Mouse (Mus musculus): ENCODE results near the gene Wwox. TPM values are rescaled to one million over a fixed set of nuclear protein-coding genes. Genes with fewer than 3 reads are reported as not detected.

Wwox gene
- polyA plus RNA-seq, 1 experiment from 2014 or later: 16.0 TPM

DNA sequence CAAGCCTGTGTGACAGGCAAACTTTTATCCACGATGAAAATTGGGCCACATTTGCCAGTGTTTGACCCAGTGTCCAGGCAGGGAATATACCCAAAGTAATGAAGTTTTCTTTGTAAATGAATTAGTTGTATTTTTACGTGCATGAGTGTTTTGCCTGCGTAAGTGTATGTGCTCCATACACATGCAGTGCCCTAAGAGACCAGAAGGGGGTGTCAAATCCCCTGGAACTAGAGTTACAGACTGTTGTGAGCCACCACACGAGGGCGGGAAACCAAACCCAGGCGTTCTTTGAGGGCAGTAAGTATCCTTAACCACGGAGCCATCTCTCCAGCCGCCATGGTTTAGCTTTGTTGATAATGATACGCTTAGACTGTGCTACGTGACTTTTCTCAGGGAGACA, 755.9 kb downstream of the Wwox start:
- no peak overlapping the region for H3K9ac ChIP-seq
- H3K4me1 ChIP-seq: 0 out of 2 replicates have a peak, but pooled peaks cover 4% of the 10 kb centered on the region
- H3K9me3 ChIP-seq (replicated peaks): peaks cover 3% of the 10 kb centered on the region; the same call in 1 of the 2 replicates
- H3K4me3 ChIP-seq (replicated peaks): no peak overlapping the region
- 92% methylated on average over 10 of the region's 10 CpGs for WGBS
- no peak for ATAC-seq (replicated peaks; ENCODE audit: low FRiP score)
- peaks cover 23% of the 10 kb centered on the region for H3K27me3 ChIP-seq
- H3K4me2 ChIP-seq: no peak overlapping the region
- no peaks in the 10 kb centered on the region for H3K36me3 ChIP-seq
- H3K27ac ChIP-seq: no peak overlapping the region

DNA sequence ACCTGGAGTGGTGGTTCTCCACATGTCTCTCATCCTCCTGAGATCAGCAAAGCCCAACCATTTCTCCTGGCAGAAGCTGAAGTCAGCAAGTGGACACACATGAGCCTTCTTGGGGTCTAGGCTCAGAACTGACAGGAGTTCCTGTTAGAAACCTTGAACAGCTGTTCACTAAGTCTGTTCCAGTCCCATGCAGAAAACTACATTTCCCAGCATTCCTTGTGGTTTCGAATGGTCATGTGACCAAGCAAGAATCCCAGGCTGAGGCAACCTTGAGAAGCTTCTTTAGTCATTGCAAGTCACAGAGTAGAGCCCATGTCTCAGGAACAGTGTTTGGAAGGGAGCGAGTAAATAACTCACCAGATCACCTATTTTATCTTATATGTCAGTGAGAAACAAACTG, 757.4 kb downstream of the Wwox start:
- Histone ChIP-seq H3K4me3 (replicated peaks) (no peak overlapping the region), H3K4me2 (no peak overlapping the region), H3K9me3 (replicated peaks) (peaks cover 3% of the 10 kb centered on the region; the same call in 1 of the 2 replicates), H3K9ac (no peak overlapping the region), H3K36me3 (no peaks in the 10 kb centered on the region), H3K4me1 (0 out of 2 replicates have a peak, but pooled peaks cover 4% of the 10 kb centered on the region), H3K27me3 (peaks cover 24% of the 10 kb centered on the region), H3K27ac (no peak overlapping the region)
- 75% methylated on average over 2 of the region's 2 CpGs for WGBS
- no peak for ATAC-seq (replicated peaks; ENCODE audit: low FRiP score)

DNA sequence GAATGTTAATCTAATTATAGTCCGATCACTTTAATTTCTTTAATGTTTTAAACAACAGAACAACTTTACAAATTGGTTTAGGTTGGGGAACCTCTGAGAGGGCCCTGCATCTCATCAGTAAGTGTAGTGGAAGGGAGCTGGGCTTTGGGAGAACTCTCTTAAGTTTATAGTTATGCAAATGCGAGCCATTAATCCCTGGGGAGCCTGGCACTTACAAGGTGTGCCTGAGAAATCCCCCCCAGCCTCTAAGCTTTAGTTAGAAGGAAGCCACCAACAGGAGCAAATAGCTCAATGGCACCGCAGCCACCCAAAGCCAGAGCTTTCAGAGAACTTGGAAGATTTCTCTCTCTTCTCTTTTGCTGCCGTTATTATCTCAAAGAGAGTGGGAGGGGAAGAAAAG, 759.7 kb downstream of the Wwox start:
- Histone ChIP-seq H3K36me3 (no peaks in the 10 kb centered on the region), H3K9me3 (replicated peaks) (peaks cover 3% of the 10 kb centered on the region; the same call in 1 of the 2 replicates), H3K27ac (no peak overlapping the region), H3K4me1 (0 out of 2 replicates have a peak, but pooled peaks cover 4% of the 10 kb centered on the region), H3K27me3 (peaks cover 24% of the 10 kb centered on the region), H3K9ac (no peak overlapping the region), H3K4me2 (0 out of 2 replicates have a peak overlapping the region, but pooled peaks have one; percentile 12), H3K4me3 (replicated peaks) (no peak overlapping the region)
- ATAC-seq (replicated peaks; ENCODE audit: low FRiP score): no peak
- 27% methylated on average over 4 of the region's 4 CpGs for WGBS

DNA sequence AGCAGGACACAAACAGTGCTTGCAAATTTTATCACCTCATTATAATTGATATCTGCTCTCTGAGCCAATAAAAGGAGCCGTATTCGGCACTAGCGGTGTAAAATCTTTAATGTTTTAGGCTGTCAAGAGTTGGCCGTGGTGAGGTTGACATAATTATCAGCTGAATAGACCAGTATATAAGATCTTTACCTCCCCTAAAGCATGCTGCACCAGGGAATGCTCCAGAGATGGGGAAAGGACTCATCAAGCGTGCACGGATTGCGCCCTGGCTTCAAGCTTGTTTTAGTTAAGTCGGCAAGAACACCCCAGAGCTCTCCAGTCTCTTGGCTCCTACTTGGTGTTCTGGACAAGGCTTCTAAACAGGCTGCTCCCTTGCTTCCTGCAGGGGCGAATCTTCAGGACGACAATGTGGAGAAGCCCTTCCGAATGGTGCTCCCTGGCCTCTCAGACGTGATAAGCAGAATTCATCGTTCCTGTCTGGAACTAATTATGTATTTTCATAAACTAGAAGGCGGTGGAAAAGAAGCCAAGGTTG, 760.2 kb downstream of the Wwox start:
- no peak for ATAC-seq (replicated peaks; ENCODE audit: low FRiP score)
- Histone ChIP-seq H3K4me3 (replicated peaks) (no peak overlapping the region), H3K27me3 (peaks cover 24% of the 10 kb centered on the region), H3K4me1 (0 out of 2 replicates have a peak, but pooled peaks cover 4% of the 10 kb centered on the region), H3K4me2 (0 out of 2 replicates have a peak overlapping the region, but pooled peaks have one; percentile 12), H3K36me3 (no peaks in the 10 kb centered on the region), H3K27ac (no peak overlapping the region), H3K9me3 (replicated peaks) (peaks cover 3% of the 10 kb centered on the region; the same call in 1 of the 2 replicates), H3K9ac (no peak overlapping the region)
- WGBS: 24% methylated on average over 14 of the region's 14 CpGs

DNA sequence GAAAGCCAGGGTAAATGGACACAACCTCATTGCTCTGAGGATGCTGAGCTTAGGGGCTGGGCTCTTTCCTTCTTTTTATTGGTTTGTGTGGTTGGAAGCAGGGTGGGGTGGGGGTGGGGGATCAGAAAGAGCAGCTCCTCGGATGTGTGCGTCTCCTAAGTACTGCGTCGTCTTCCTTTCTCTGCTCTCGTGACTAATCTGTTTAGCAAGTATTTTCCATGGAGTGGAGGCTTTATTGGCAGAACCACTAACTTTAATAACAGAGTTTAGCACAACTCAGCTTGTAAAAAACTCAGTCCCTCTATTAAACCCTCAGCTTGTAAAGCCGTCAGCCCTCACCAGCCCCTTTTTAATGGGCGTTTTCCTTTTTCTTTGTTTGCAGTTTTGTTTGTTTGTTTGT, 762.3 kb downstream of the Wwox start:
- ATAC-seq (replicated peaks; ENCODE audit: low FRiP score): no peak
- Histone ChIP-seq H3K27ac (no peak overlapping the region), H3K4me3 (replicated peaks) (no peak overlapping the region), H3K9me3 (replicated peaks) (no peaks in the 10 kb centered on the region), H3K27me3 (peaks cover 24% of the 10 kb centered on the region), H3K4me2 (no peak overlapping the region), H3K36me3 (no peaks in the 10 kb centered on the region), H3K9ac (no peak overlapping the region), H3K4me1 (0 out of 2 replicates have a peak, but pooled peaks cover 4% of the 10 kb centered on the region)
- WGBS: 63% methylated on average over 7 of the region's 7 CpGs

DNA sequence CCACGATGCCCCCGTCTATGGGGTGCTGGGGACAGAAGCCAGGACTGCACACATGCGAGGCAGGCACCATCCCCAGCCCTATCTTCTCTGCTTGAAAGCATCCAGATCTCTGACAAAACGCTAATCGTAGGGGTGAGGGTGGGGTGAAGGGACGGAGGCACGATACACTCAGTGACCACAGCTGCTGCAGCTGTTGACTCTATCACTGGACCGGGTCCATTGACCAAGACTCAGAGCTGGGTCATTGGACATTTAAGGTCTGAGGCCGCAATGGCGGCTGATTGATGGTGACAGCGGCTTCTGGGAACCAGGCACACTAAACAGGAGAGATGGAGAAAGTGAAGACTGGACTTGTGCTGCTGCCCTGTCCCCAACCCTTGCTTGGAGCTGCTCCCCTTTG, 768.0 kb downstream of the Wwox start:
- Histone ChIP-seq H3K27ac (no peak overlapping the region), H3K36me3 (no peaks in the 10 kb centered on the region), H3K9ac (no peak overlapping the region), H3K4me2 (no peak overlapping the region), H3K9me3 (replicated peaks) (no peaks in the 10 kb centered on the region), H3K4me3 (replicated peaks) (no peak overlapping the region), H3K4me1 (peaks cover 14% of the 10 kb centered on the region), H3K27me3 (peaks cover 15% of the 10 kb centered on the region; the same call in 1 of the 2 replicates)
- 55% methylated on average over 11 of the region's 11 CpGs for WGBS
- ATAC-seq (replicated peaks; ENCODE audit: low FRiP score): peak; percentile 58

DNA sequence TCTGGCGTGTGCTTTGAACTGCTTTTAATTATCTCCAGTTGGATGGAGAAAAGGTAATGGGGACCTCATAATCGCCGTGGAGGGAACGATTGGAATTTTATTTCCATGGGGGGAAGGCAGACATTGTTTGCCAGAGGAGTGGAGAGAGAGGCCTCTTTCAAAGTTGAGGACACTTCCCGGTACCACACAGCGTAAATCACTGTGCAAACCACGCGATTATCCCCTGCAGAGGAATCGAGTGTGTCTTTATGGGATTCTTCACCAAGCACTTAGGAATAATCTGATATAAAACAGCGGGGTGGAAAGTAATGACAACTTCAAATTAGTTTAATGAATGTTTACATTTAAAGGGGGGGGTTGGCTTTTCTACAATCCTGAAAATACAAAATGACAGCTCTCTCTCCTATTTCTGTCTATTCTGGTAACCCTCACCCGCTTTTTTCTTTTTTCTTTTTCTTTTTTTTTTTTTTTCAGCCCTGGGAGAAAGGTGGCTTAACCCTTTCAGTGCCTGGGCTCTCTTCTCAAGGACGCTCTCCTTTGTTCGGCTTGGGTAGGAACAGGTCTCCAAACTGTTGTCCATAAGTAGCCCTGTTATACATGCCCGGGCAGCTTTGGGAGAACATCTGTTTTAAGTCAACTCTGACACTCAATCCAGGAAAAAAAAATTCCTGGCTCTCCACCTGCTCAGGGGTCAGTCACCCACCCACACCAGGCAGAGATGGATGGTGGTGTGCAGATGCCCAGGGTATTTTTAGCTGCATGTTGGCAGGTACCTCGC, 769.1 kb downstream of the Wwox start:
- Histone ChIP-seq H3K36me3 (no peaks in the 10 kb centered on the region), H3K4me1 (peaks cover 14% of the 10 kb centered on the region), H3K27ac (no peak overlapping the region), H3K4me2 (peak overlapping the region; percentile 27; the same call in 1 of the 2 replicates), H3K27me3 (peaks cover 15% of the 10 kb centered on the region; the same call in 1 of the 2 replicates), H3K4me3 (replicated peaks) (no peak overlapping the region), H3K9me3 (replicated peaks) (no peaks in the 10 kb centered on the region), H3K9ac (no peak overlapping the region)
- ATAC-seq (replicated peaks; ENCODE audit: low FRiP score): no peak
- 29% methylated on average over 15 of the region's 15 CpGs for WGBS

DNA sequence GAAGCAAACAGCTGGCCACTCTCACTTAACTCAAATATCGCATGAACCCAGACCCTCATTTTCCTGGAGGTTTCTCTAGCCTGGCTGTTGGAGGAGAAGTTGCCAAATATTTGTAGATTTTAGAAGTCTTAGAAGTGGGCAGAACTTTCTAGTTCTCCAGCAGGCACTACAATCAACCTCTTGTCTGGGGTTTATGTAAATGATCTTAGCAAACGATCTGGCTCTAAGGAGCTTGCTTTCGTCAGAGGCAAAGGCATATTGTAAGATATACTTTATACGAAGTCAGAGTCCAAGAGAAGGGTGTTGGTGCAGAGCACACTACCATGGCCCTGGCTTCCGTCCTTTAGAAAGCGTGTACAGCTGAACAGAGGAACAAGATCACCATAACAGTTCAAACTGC, 770.6 kb downstream of the Wwox start:
- WGBS: 68% methylated on average over 6 of the region's 6 CpGs
- H3K36me3 ChIP-seq: no peaks in the 10 kb centered on the region
- H3K9me3 ChIP-seq (replicated peaks): no peaks in the 10 kb centered on the region
- peaks cover 15% of the 10 kb centered on the region; the same call in 1 of the 2 replicates for H3K27me3 ChIP-seq
- no peak for ATAC-seq (replicated peaks; ENCODE audit: low FRiP score)
- H3K4me3 ChIP-seq (replicated peaks): no peak overlapping the region
- no peak overlapping the region for H3K4me2 ChIP-seq
- no peak overlapping the region for H3K27ac ChIP-seq
- H3K9ac ChIP-seq: no peak overlapping the region
- H3K4me1 ChIP-seq: peaks cover 14% of the 10 kb centered on the region

DNA sequence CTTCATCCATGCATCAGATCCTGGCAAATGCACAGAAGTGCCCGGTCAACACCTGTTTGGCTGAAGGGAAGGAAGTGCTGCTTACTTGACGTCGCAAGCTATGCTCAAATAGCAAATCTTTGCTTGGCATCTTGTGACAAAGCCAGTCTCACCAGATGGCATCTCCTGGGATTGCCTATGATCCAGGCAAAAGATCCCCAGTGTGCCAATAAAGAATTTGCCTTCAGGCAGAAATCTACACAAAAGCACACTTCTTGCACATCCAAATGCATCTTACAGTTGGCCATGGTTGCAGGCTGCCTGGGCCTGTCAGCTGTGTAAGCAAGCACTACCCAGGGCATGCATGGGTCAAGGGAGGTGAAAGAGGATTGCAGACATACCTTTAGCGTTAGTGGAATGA, 773.7 kb downstream of the Wwox start:
- no peak overlapping the region for H3K4me3 ChIP-seq (replicated peaks)
- H3K4me1 ChIP-seq: peaks cover 13% of the 10 kb centered on the region
- no peak overlapping the region for H3K4me2 ChIP-seq
- peaks cover 15% of the 10 kb centered on the region; the same call in 1 of the 2 replicates for H3K27me3 ChIP-seq
- no peak for ATAC-seq (replicated peaks; ENCODE audit: low FRiP score)
- no peaks in the 10 kb centered on the region for H3K9me3 ChIP-seq (replicated peaks)
- H3K36me3 ChIP-seq: no peaks in the 10 kb centered on the region
- WGBS: 85% methylated on average over 4 of the region's 4 CpGs
- no peak overlapping the region for H3K9ac ChIP-seq
- H3K27ac ChIP-seq: no peak overlapping the region

DNA sequence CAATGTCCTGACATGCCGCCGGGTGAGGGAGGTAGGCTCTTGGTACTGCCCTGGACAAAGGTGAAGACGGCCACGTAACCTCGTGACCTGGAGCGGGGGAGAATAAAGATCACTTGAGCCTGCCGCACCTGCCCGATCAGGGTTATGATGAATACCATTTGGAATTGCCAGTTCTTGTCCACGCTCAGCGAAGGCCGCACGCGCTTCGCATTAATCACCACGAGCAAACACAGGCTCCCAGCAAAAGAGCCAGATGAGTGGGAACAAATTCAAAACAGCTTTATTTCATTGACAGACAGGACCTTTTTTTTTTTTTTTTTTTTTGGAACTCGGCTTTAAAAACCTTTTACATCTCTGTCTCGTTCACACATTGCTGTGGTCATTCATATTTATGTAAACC, 775.4 kb downstream of the Wwox start:
- Histone ChIP-seq H3K27ac (no peak overlapping the region), H3K4me1 (0 out of 2 replicates have a peak, but pooled peaks cover 2% of the 10 kb centered on the region), H3K36me3 (no peaks in the 10 kb centered on the region), H3K4me3 (replicated peaks) (no peak overlapping the region), H3K27me3 (peaks cover 11% of the 10 kb centered on the region; the same call in 1 of the 2 replicates), H3K9me3 (replicated peaks) (no peaks in the 10 kb centered on the region), H3K4me2 (no peak overlapping the region), H3K9ac (no peak overlapping the region)
- no peak for ATAC-seq (replicated peaks; ENCODE audit: low FRiP score)
- 66% methylated on average over 17 of the region's 17 CpGs for WGBS

DNA sequence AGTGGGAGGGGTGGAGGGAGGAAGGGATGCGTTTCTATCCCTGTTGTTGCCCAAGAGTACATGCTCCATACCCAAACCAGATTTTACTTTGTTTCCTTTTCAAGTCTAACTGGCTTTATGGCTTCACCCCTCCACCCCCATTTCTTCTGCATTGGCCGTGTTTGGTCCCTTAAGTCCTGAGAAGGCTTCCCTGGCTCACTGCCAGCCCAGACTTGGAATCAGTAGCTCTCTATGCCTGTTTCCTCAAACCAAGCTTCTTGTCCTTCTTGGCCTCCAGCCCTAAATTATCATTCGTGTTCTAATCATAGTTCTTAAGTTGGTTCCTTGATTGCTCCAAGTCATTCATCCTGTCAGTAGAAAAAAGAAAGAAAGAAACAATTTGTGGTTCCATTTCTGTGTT, 777.3 kb downstream of the Wwox start:
- Histone ChIP-seq H3K27me3 (peaks cover 2% of the 10 kb centered on the region; the same call in 1 of the 2 replicates), H3K27ac (no peak overlapping the region), H3K9ac (no peak overlapping the region), H3K4me1 (0 out of 2 replicates have a peak, but pooled peaks cover 2% of the 10 kb centered on the region), H3K4me2 (no peak overlapping the region), H3K4me3 (replicated peaks) (no peak overlapping the region), H3K36me3 (no peaks in the 10 kb centered on the region), H3K9me3 (replicated peaks) (no peaks in the 10 kb centered on the region)
- ATAC-seq (replicated peaks; ENCODE audit: low FRiP score): no peak
- WGBS: 56% methylated on average over 3 of the region's 3 CpGs

DNA sequence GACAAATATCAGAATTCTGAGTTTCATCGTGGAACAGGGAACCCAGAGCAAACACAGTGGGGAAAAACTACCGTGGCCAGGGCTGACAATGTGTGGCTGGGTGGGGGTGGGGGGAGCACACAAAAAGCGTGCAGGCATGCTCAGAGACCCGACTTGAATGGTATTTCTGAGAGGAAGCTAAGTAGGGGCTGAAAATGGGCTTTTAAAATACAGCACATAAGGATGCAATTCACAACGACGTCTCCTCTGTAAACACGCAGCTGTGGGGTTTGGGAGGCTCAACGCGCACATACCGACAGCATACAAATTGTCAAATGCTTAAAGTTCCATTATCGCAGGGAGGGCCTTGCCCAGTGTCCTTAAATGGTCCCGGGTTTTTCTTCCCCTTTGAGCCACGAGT, 783.1 kb downstream of the Wwox start:
- ATAC-seq (replicated peaks; ENCODE audit: low FRiP score): no peak
- no peaks in the 10 kb centered on the region for H3K36me3 ChIP-seq
- H3K9me3 ChIP-seq (replicated peaks): no peaks in the 10 kb centered on the region
- H3K4me3 ChIP-seq (replicated peaks): no peak overlapping the region
- H3K4me1 ChIP-seq: no peaks in the 10 kb centered on the region
- H3K27me3 ChIP-seq: 0 out of 2 replicates have a peak, but pooled peaks cover 4% of the 10 kb centered on the region
- H3K27ac ChIP-seq: no peak overlapping the region
- H3K9ac ChIP-seq: no peak overlapping the region
- H3K4me2 ChIP-seq: no peak overlapping the region
- 79% methylated on average over 13 of the region's 13 CpGs for WGBS
